Mouse (Mus musculus): ENCODE results near the gene Dgki. TPM values are rescaled to one million over a fixed set of nuclear protein-coding genes. Genes with fewer than 3 reads are reported as not detected.

Dgki gene
- total and polyA plus RNA-seq, 3 experiments: not detected

- no peaks in the 10 kb centered on the region for H3K4me1 ChIP-seq (ENCODE audit: control insufficient read depth in 1 of 2, insufficient read depth in 2 of 2, low read length in 2 of 2)
Observed at GRCm38 (mm10) chr6:37242100-37242768, 57.8 kb downstream of the Dgki start.

GRCm38 (mm10) chr6:37241434-37241833 is 58.5 kb downstream of the Dgki start:
- Histone ChIP-seq H3K4me3 (ENCODE audit: control insufficient read depth in 1 of 2, insufficient read depth in 1 of 2, low read depth in 2 of 2, low read length in 2 of 2) (no peak overlapping the region), H3K4me1 (ENCODE audit: control insufficient read depth in 1 of 2, insufficient read depth in 2 of 2, low read length in 2 of 2) (no peaks in the 10 kb centered on the region), H3K9ac (ENCODE audit: control insufficient read depth, low read depth, low read length, poor library complexity, severe bottlenecking) (no peak overlapping the region), H3K9me3 (replicated peaks; ENCODE audit: insufficient read depth, low read length) (no peaks in the 10 kb centered on the region), H3K79me2 (ENCODE audit: control insufficient read depth, insufficient read depth, low read length, poor library complexity) (no peaks in the 10 kb centered on the region), H3K27ac (ENCODE audit: control insufficient read depth, low read depth, low read length) (no peak overlapping the region), H3K27me3 (ENCODE audit: control insufficient read depth in 1 of 2, insufficient read depth in 2 of 2, low read length in 2 of 2) (no peaks in the 10 kb centered on the region), H3K36me3 (ENCODE audit: control insufficient read depth in 1 of 2, insufficient read depth in 2 of 2, low read length in 2 of 2) (no peaks in the 10 kb centered on the region)
- DNase-seq (ENCODE audit: low read depth, low spot score): no peak
- TF ChIP-seq NELFE (IDR thresholded peaks at IDR 0.05; ENCODE audit: low read depth, low read length) (no peak), MAX (IDR thresholded peaks at IDR 0.05; ENCODE audit: low read length) (no peak), ZC3H11A (IDR thresholded peaks at IDR 0.05; ENCODE audit: low read depth, low read length) (no peak), RAD21 (IDR thresholded peaks at IDR 0.05; ENCODE audit: low read depth, low read length) (no peak), USF2 (IDR thresholded peaks at IDR 0.05; ENCODE audit: borderline replicate concordance in 1 of 2, insufficient read depth in 1 of 2, low read depth in 1 of 2, low read length in 2 of 2) (no peak)

More at GRCm38 (mm10) chr6:37242100-37242768, 57.8 kb downstream of the Dgki start:
- no peak for DNase-seq (ENCODE audit: low read depth, low spot score)
- Histone ChIP-seq H3K79me2 (ENCODE audit: control insufficient read depth, insufficient read depth, low read length, poor library complexity) (no peaks in the 10 kb centered on the region), H3K9ac (ENCODE audit: control insufficient read depth, low read depth, low read length, poor library complexity, severe bottlenecking) (no peak overlapping the region), H3K27ac (ENCODE audit: control insufficient read depth, low read depth, low read length) (no peak overlapping the region), H3K27me3 (ENCODE audit: control insufficient read depth in 1 of 2, insufficient read depth in 2 of 2, low read length in 2 of 2) (no peaks in the 10 kb centered on the region), H3K9me3 (replicated peaks; ENCODE audit: insufficient read depth, low read length) (no peaks in the 10 kb centered on the region), H3K4me3 (ENCODE audit: control insufficient read depth in 1 of 2, insufficient read depth in 1 of 2, low read depth in 2 of 2, low read length in 2 of 2) (no peak overlapping the region), H3K36me3 (ENCODE audit: control insufficient read depth in 1 of 2, insufficient read depth in 2 of 2, low read length in 2 of 2) (no peaks in the 10 kb centered on the region)
- TF ChIP-seq MEF2A (IDR thresholded peaks at IDR 0.05; ENCODE audit: extremely low read depth, insufficient replicate concordance, low read depth, low read length, poor library complexity, severe bottlenecking): no peak
- no peak for TF ChIP-seq ZKSCAN1 (IDR thresholded peaks at IDR 0.05; ENCODE audit: low read depth, low read length)
- no peak for TF ChIP-seq ZC3H11A (IDR thresholded peaks at IDR 0.05; ENCODE audit: low read depth, low read length)
- TF ChIP-seq CTCF (IDR thresholded peaks at IDR 0.05 in 2 of 3, conservative IDR thresholded peaks at IDR 0.05 in 1 of 3; ENCODE audit: control insufficient read depth in 1 of 3, insufficient read depth in 1 of 3, low read depth in 2 of 3, low read length in 3 of 3, poor library complexity in 1 of 3, severe bottlenecking in 1 of 3): no peak
- no peak for TF ChIP-seq TBP (IDR thresholded peaks at IDR 0.05; ENCODE audit: low read depth, low read length)
- TF ChIP-seq JUND (IDR thresholded peaks at IDR 0.05; ENCODE audit: low read depth, low read length): no peak

GRCm38 (mm10) chr6:37240140-37240539 is 59.8 kb downstream of the Dgki start:
- Histone ChIP-seq H3K9me3 (replicated peaks; ENCODE audit: insufficient read depth, low read length) (no peaks in the 10 kb centered on the region), H3K9ac (ENCODE audit: control insufficient read depth, low read depth, low read length, poor library complexity, severe bottlenecking) (no peak overlapping the region), H3K27ac (ENCODE audit: control insufficient read depth, low read depth, low read length) (no peak overlapping the region), H3K79me2 (ENCODE audit: control insufficient read depth, insufficient read depth, low read length, poor library complexity) (no peaks in the 10 kb centered on the region), H3K27me3 (ENCODE audit: control insufficient read depth in 1 of 2, insufficient read depth in 2 of 2, low read length in 2 of 2) (no peaks in the 10 kb centered on the region), H3K36me3 (ENCODE audit: control insufficient read depth in 1 of 2, insufficient read depth in 2 of 2, low read length in 2 of 2) (no peaks in the 10 kb centered on the region), H3K4me3 (ENCODE audit: control insufficient read depth in 1 of 2, insufficient read depth in 1 of 2, low read depth in 2 of 2, low read length in 2 of 2) (no peak overlapping the region), H3K4me1 (ENCODE audit: control insufficient read depth in 1 of 2, insufficient read depth in 2 of 2, low read length in 2 of 2) (no peaks in the 10 kb centered on the region)
- DNase-seq (ENCODE audit: low read depth, low spot score): no peak
- TF ChIP-seq RAD21 (IDR thresholded peaks at IDR 0.05; ENCODE audit: low read depth, low read length): no peak
- TF ChIP-seq SMC3 (IDR thresholded peaks at IDR 0.05; ENCODE audit: low read depth, low read length): no peak
- no peak for TF ChIP-seq CHD2 (IDR thresholded peaks at IDR 0.05; ENCODE audit: low read length)
- TF ChIP-seq POLR2A (IDR thresholded peaks at IDR 0.05; ENCODE audit: control insufficient read depth in 1 of 2, insufficient read depth in 1 of 2, low read depth in 1 of 2, low read length in 2 of 2, poor library complexity in 1 of 2): no peak
- no peak for TF ChIP-seq GATA1 (IDR thresholded peaks at IDR 0.05; ENCODE audit: low read depth, low read length)
- TF ChIP-seq NRF1 (IDR thresholded peaks at IDR 0.05; ENCODE audit: insufficient read depth, low read depth, low read length, poor library complexity, severe bottlenecking): no peak
- TF ChIP-seq SIN3A (IDR thresholded peaks at IDR 0.05; ENCODE audit: low read length): no peak
- no peak for TF ChIP-seq ELF1 (IDR thresholded peaks at IDR 0.05; ENCODE audit: low read depth, low read length)
- TF ChIP-seq ETS1 (IDR thresholded peaks at IDR 0.05; ENCODE audit: low read depth, low read length): no peak
- TF ChIP-seq JUND (IDR thresholded peaks at IDR 0.05; ENCODE audit: low read depth, low read length): no peak
- TF ChIP-seq MXI1 (IDR thresholded peaks at IDR 0.05; ENCODE audit: low read depth, low read length): no peak
